Mouse (Mus musculus) kidney, postnatal 4 days (tissue): ENCODE data around the gene Gtf2ird1.
"Not testable (repeated sequence)": the region's sequence is repeated elsewhere in the genome, so short reads cannot be mapped to it uniquely, and the experiment has no call there.

Experiments used
- DNase-seq, 2 experiments: peaks; one replicate each; pipeline ENCODE4 v3.0.0; 2021; ENCODE audit warnings: mixed read lengths in 2 of 2

Gtf2ird1 gene

DNA sequence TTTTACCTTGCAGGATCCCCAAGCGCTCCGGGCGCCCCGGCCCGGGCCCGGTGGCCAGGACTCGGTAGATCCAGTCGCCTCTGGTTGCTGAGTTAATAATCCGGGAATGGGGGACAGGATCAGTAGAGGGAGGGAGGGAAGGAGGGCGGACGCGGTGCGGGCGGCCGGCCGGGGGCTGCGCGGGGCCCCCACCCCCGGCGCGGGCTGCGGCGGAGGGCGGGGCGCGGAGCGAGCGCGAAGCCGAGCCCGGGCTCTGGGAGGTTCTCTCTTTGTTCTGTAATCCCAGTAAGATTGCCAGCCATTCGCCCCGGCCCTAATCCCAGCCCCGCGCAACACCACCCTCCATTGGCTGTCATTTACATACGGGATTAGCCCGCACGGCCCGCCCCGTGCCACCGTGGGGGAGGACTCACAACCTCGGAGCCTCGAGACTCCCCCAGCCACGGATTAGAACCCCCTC lies at the start of gene Gtf2ird1:
Gene Gtf2ird1 (minus strand): TSS at position 214 of the 460 bp plus-strand sequence.
- peak; percentile 81 to 89 for DNase-seq

DNA sequence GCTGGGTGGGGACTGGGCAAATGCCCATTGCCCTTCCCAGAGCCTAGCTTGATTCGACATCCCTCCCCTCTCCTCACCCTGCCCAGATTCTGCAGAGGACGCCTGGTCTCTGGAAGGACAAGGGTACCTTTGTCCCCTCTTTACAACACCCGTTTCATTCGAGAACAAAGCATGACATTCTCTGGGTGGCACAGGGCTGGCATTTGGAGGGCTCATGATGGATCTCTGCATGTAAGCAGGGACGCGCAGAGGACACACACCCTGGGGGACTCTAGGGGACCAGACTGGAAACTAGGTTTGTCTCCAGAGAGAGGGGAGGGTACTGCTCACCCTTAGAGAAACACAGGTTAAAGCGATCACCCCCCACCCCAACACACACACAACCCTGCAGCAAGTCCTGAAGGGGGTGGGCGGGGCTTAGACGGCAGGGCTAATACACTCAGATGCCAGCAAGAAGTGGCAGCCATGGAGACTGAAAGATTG lies 49.3 kb upstream of the Gtf2ird1 start:
- no peak for DNase-seq

DNA sequence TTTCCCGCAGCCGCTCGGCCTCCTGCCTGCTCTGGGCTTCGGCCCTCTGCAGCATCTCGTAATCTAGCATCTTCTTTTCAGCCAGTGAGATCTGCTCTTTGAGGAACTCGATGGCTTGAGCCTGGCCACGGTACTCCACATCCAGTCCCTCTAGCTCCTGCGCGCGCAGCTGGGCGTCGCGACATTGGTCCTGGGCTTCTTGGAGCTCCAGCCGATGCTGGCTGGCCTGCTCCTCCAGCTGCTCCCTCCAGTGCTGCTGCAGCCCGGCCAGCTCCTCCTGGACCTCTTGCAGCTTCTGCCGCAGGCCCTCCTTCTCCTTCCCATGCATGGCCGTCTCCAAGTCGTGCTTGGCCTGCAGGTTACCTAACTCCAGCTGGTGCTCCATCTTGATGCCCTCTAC lies 46.1 kb upstream of the Gtf2ird1 start:
- no peak for DNase-seq

DNA sequence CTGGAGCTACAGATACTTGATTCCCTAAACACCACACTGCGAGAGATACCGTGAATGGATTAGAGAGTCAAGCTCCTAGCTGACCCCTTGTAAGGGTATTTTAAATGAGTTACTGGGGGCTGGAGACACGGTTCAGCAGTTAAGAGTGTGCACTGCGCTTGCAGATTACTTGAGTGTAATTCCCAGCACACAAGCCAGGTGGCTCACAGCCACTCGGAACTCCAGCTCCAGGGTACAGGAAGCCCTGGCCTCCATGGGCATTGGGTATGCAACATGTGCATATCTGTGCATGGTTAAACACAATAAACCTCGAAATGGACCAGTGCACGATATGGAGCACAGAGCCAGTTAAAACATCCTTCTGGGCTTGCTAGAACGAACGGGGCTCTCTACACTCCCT lies 44.9 kb upstream of the Gtf2ird1 start:
- DNase-seq, result peak; percentile 50 to 63

DNA sequence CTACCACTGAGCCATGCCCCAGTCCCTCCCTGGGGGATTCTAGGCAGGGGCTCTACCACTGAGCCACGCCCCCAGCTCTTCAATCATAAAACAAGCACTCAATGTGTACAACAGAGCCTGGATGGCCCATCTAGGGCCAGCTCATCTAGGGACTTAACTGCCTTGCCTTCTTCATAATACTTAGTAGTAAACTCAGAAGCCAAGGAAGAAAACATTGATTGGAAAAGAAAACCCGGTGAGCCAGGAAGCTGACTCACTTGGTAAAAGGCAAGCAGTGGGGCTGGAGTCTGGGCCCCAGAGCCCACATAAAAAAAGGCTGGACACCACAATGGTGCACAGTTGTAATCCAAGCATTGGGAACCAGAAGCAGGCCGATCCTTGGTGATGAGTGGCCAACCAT lies 44.2 kb upstream of the Gtf2ird1 start:
- DNase-seq, result no peak

DNA sequence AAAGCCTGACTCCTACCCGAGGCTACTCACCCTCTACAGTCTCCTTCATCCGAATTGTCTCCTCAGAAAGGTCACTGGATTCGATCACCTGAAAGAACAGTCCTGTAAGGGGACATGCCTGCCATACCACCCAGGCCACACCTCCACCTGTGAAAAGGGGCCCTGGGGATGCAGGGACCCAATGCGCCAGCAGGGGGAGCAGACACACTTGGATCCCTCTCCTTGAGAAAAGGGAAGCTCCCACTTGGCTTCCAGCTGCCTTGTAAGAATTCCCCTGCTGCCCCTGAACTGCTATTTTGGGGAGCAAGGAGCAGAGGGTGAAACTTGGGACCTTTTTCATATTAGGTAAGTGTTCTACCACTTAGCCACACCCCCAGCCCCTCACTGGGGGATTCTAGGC lies 43.5 kb upstream of the Gtf2ird1 start:
- DNase-seq, result peak; percentile 78 to 79

DNA sequence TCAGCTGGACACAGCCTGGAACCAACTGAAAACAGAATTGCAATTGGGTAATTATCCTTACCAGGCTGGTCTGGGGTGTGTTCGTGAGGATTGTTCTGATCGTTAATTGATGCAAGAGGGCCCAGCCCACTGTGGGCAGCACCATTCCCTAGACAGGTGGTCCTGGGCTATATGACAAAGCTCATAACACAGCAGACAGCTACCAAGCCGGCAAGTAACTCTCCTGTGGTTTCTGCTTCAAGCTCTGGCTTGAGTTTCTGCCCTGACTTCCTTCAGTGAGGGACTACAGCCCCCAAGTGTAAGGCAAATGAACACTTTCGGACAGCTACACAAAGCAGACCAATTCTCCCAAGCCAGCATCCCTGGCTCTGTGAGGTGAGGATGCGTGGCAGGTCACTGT lies 40.5 kb upstream of the Gtf2ird1 start:
- no peak for DNase-seq

DNA sequence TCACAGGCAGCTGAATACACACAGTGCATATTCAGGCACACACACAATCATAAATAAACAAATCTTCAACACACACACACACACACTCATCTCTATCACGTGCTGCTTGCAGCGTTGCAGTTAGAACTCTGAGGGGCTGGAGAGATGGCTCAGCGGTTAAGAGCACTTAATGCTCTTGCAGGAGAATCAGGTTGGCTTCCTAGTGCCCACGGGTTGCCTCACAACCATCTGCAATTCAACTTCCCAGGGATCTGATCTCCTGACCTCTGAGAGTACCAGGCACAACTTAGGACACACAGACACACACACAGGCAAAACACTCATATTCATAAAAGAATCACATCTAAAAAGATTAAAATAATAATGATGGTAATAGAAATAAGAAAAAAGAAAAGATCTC lies 39.3 kb upstream of the Gtf2ird1 start:
- no peak for DNase-seq

DNA sequence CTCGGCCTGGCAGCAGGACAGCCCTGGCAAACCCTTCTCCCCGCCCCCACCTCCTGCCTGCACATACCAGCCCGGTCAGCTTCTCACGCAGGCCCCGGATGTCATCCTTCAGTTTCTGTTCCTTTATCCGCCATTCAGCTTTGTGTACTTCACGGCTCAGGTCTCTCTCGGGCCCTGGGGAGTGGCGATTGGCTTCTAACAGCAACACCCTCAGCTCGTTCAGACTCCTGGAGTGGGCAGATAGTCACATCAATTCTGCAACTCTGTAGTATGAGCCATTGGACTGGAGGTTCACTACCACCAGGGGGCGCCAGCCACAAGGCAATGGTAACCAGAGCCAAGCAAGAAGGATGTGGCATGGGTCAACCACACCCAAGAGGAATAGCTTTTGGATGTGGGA lies 37.6 kb upstream of the Gtf2ird1 start:
- DNase-seq, result peak; percentile 94 to 95

DNA sequence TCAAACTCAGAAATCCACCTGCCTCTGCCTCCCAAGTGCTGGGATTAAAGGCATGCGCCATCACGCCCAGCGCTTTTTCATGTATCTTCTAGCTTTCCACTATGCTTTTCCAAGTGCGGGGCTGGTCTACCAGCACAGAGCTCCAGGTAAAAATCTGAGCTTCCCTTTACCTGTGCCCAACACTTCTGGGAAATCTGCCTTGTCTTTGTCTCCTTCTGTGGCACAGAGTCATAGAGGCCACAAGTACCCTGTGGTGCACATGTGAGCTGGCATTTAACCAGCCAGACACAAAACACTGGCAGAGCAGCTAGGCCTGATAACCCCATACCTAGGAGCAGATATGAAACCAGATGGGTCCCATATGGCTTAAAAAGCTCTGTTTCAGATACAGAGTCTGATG lies 36.4 kb upstream of the Gtf2ird1 start:
- DNase-seq, result no peak

DNA sequence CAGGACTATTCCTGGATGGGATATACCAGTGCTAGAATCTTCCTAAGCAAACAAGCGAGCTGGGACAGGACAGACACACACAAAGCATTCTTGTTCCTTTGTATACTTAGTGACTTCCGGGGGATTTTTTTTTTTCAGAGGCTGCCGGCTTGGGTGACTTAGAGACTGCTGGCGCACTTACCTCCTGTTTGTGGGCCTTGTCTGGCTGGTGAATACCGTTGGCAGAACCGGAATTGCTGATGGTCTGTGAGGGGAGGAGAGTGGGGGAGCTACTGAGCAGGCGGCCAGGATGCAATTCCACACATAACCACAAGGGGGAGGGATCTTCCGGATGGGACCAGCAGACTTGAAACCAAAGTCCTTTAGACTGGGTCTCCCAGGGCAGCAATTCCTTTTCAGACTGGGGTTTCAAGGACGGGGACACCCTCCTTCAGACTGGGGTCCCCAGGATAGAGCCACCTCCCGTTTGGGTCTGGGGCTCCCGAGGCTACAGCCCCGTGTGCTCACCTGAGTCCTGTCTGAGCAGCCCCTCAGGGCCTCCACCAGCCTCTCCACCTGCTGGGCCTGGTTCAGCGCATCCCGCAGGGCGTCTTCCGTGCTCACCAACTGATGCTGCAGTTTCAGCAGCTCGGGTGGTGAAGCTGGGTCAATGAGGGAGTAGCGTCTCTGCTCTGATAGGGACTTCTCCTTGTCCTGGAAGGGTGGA lies 35.3 kb upstream of the Gtf2ird1 start:
- DNase-seq, result peak; percentile 88 to 92

DNA sequence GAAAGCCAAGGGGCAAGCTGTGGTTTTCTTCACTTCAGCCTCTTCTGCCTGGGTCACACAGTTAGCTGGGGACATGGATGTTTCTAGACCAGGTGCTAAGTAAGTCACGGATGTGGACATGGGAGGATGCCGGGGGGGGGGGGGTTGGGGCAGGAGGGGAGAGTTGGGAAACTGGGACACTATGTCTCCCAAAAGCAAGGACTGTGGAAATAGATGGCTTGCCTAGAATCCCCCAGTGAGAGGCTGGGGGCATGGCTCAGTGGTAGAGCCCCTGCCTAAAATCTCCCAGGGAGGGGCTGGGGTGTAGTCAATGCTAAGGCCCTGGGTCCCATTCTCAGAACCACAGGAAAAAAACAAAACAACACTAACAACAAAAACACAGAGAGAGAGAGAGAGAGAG lies 34.7 kb upstream of the Gtf2ird1 start:
- no peak for DNase-seq

DNA sequence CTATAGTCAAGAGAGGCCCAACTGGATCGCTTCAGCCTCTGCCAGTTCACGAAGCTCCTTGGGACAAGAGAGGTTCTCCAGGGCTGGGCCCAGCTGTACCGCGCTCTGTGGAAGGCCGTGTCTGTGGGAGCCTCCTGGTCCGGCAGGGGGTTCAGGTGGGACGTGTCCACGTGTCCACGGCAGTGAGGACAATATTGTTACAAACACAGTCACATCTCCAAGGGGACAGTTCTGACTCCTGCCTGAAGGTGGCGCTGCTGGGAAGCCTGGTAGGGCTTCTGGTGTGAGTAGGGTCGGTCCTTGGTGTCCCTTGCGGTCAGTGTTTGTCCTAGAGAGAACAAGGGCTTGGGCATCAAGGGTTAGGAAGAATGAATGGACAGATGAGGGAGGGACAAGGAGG lies 33.9 kb upstream of the Gtf2ird1 start:
- peak; percentile 58 to 62 for DNase-seq

DNA sequence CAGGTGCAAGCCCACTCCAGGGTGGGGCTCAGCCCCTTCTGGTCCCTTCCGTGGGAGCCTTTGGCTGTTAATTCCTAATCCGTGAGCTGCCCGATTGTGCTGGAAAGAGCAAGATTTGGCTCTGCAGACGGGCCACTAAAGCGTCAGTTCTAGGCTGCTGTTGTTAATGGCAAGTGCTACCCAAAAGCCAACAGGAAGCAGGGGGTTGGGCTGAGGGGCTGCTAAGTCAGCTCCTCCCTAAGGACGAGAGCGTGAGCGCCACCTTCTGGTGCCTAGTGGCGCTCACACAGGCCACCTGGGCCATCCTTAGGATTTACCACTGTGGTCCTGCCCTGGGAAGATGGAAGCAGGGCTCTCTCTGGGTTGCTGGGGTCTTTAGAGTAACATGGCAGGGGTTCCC lies 33.1 kb upstream of the Gtf2ird1 start:
- peak; percentile 70 to 80 for DNase-seq

DNA sequence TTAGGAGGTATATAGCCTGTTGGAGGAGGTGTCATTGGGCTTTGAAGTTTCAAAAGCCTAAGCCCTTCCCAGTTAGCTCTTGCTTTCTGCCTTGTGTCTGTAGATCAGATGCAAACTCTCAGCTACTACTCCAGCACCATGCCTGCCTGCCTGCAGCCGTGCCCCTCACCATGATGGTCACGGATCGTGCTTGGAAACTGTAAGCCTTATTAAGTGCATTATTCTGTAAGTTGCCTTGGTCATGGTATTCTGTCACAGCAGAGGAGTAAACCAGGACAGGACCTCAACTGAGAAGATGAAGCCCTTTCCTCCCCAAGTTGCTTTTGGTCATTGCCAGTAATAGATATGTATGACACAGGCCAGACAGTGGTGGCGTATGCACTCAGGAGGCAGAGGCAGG lies 32.1 kb upstream of the Gtf2ird1 start:
- no peak for DNase-seq

DNA sequence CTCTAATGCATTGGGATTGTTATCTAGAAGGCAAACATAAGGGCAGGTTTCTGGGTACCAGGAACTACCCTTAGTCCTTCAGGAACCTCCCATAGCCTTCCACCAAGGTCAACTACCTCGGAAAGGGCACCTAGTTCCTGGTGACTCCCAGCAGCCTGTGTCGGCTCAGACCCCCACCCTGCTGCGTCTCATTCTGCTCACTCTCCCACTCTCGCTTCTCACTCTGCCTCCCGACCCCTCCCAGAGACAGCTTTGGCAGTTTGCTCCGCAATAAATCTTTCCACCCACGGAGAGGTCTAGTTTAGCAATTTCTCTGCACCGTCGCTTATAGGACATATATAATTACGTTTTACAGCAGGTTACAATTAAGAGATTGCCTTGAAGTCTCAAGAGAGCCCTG lies 31.5 kb upstream of the Gtf2ird1 start:
- DNase-seq, result no peak

DNA sequence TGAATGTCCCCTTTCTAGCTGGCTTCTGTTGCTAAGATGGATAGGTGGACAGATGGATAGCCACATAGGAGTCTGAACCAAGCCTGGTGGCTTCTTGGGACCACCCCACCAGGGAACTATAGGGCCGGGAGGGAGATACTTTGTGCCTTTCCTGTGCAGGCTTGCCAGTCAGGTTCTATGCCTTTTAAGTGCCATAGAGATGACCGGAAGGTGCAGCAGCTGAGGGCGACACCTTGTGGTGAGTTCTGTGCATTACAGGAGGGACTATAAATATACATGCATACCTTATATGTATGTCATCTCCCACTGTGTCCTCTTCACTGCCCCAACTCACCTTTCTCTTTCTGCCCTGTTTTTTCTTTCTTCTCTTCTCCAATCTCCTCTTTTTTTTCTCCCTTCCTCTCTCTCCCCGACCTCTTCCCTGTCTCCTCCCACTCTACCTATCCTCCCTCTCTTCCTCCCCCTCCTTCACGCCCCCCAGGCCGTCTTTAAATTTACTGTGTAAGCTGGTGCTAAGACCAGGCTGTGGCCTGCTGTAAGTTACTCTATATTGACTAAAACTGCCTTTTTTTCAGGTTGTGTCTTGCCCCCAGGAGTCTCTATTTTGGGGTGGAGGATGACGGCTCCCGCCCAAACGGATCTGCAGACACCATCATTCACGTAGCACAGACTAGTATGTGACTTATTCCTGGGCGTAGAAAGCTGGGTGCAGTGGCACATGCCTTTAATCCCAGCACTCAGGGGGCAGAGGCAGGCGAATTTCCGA lies 29.6 kb upstream of the Gtf2ird1 start:
- DNase-seq, result peak; percentile 82 to 85

DNA sequence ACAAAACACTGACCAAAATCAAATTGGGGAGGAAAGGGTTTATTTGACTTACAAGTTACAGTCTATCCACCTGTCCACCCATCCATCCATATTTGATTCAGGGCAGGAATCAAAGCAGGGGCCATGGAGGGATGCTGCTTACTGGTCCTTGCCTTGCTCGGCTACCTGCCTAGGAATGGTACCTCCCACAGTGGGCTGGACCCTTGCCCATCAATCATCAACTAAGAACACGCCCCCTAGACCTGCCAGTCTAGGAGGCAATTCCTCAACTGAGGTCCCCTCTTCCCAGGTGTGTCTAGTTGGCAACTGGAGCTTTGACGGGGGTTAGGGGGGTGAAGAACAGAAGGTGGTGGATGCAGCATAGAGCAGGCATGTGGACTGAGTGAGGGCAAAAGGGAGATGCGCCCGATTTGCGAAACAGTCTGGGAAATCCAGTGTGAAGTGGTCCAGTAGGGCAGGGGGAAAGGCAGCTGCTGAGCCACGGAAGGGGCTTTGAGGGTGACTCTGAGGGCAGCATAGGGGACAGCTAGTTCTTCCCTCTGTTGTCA lies 28.7 kb upstream of the Gtf2ird1 start:
- no peak for DNase-seq

DNA sequence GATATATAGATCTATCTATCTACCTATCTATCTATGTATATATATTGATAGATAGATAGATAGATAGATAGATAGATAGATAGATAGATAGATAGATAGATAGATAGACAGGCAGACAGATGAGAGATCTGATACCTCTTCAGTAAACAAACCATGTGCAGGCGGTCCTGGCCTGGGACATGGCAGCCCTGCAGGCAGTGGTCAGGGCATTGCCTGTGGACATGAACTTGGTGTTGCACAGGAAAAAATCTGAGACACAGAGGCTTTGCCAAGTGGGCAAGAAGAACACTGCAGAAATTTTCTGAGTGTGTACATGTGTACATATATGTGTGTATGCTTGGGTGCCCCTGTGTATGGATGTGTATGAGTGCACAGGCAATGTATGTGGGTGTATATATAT lies 26.8 kb upstream of the Gtf2ird1 start:
- DNase-seq, result no peak

DNA sequence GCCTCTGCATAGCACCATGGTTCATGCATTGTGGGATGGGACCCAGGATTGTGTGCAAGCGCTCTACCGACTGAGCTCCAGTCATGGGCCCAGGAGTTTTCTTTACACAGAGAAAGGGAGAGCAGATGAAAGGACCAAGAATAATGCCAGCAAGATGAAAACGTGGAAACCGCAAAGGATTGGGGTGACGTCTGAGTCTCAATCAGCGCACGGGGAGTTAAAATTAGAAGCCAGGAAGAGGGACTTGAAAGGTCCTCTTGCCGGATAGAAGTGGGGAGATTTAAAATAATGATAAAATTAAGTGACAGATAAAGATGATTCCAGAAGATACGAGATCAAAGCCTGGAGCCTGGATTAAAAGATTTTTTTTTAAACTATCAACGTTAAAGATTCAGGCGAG lies 25.8 kb upstream of the Gtf2ird1 start:
- no peak for DNase-seq

DNA sequence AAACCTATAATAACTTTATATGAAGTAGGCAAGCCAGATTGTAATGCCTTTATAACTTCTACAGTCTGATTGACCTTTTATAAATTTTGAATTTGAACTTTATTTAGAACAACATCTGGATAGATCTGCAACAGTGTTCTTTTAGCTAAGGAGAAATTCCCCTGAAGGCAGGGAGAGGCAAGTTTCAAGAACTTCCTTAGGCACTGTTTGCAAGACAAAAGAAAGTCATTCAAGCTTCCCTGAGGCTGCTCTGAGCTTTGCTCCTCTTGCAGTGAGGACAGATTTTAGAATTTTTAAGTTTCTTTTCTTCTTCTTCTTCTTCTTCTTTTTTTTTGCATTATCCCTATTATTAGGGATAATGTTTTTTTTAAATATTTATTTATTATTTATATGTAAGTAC lies 22.4 kb upstream of the Gtf2ird1 start:
- DNase-seq, result not testable (repeated sequence)

DNA sequence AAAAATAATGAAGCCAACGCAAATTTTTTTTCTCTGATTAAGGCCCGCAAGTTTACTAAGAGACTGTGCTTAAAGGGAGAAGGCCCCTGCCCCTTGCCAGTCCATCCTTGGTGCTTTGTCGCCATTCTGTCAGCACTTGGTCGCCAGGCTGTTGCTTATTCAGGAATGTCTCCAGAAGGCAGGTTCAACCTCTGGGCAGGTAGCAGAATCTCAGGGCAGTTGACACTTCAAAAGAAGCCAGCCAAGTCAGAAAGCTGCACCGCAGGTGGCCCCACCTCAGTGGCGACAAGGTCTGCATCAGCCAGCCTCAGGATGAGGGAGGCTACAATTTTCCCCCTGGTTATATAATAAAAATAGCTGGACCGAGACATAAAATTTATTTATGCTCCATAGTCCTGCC lies 19.2 kb upstream of the Gtf2ird1 start:
- not testable (repeated sequence) for DNase-seq

DNA sequence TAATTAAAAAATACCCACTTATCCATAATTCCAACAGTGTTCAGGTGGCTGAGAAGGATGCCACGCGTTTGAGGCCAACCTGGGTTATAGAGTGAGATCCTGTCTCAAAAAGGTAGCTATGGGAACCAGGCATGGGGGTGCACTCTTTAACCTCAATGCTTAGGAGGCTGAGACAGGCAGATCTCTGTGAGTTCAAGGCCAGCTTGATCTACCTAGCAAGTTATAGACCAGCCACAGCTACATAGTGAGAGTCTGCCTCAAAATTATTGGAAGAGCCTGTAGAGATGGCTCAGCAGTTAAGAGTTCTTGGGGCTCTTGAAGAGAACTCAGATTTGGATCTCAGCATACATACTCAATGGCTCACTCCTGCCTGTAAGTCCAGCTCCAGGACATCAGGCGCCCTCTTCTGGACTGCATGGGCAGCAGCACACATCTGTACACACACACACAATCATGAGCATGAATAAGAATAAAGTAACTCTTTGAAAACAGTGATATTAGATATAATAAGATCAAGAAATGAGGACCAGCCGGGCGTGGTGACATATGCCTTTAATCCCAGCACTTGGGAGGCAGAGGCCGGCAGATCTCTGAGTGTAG lies 18.6 kb upstream of the Gtf2ird1 start:
- DNase-seq, result no peak

DNA sequence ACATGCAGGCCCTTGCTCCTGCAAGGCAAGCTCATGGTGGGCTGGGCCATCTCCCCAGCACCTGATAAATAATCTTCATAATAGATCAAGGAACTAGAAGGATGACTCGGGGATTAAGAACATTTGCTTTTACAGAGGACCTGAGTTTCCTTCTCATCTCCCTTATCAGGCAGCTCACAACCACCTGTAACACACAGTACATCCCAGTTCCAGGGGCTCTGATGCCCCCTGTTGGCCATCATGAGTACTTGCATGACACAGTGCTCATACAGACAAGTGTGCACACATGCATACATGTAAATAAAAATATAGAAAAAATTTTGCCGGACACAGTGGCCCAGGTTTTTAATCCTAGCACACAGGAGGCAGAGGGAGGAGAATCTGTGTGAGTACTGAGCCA lies 17.4 kb upstream of the Gtf2ird1 start:
- DNase-seq, result no peak
